Mouse (Mus musculus) spleen, adult 2 months (tissue): Measurements from ENCODE around the gene Dgcr6. TPM values are rescaled to one million over a fixed set of nuclear protein-coding genes. Genes with fewer than 3 reads are reported as not detected.
A peak's percentile ranks its signal among the peaks of the same experiment; 100 is the strongest.

ENCODE experiments used
- DNase-seq, 2 experiments: peaks; one replicate each; pipeline versions ENCODE4 v3.0.0 to v3.0.0-alpha.2; 2012 to 2021; ENCODE audit warnings: low spot score in 2 of 2, low read depth in 1 of 2
- H3K27ac ChIP-seq: fragments of 200-500 bp; 2 replicates; pipeline ENCODE4 v1.5.1; 2012; ENCODE audit warnings: low read length, inconsistent platforms; ENCODE audit not compliant: insufficient read depth
- H3K27me3 ChIP-seq: fragments of 200-500 bp; 2 replicates; pipeline ENCODE4 v1.6.1; 2012; ENCODE audit warnings: mild to moderate bottlenecking, moderate library complexity, low read length, inconsistent platforms; ENCODE audit not compliant: control insufficient read depth, insufficient read depth
- H3K36me3 ChIP-seq: fragments of 200-500 bp; 2 replicates; pipeline ENCODE4 v1.6.1; 2012; ENCODE audit warnings: mild to moderate bottlenecking, low read length, inconsistent platforms; ENCODE audit not compliant: control insufficient read depth, insufficient read depth
- H3K4me1 ChIP-seq: fragments of 200-500 bp; 2 replicates; pipeline ENCODE4 v1.6.1; 2011; ENCODE audit warnings: inconsistent platforms; ENCODE audit not compliant: control insufficient read depth, insufficient read depth, insufficient read length
- H3K4me3 ChIP-seq: fragments of 200-500 bp; 2 replicates; pipeline ENCODE4 v1.5.1; 2011; ENCODE audit warnings: mild to moderate bottlenecking, inconsistent platforms; ENCODE audit not compliant: insufficient read depth, insufficient read length; ENCODE audit errors: extremely low read depth
- CTCF ChIP-seq: fragments of 200-500 bp; IDR thresholded peaks from 2 replicates; pipeline ENCODE4 v1.5.1; 2011; ENCODE audit warnings: mild to moderate bottlenecking, inconsistent platforms; ENCODE audit not compliant: insufficient read depth, insufficient read length, insufficient replicate concordance; ENCODE audit errors: extremely low read depth
- POLR2A ChIP-seq: fragments of 200-500 bp; IDR thresholded peaks from 2 replicates; pipeline ENCODE4 v1.6.1; 2011; ENCODE audit warnings: low read depth, low read length, inconsistent platforms
- WGBS: fragments of 180-500 bp; shearing (Covaris S2); methylation state at CpG from one replicate; pipeline ENCODE4 v1.1.7; 2018; 5-methylcytosine and 5-hydroxymethylcytosine counted together
- polyA plus RNA-seq: library from polyadenylated mRNA; depleted of rRNA; stranded (reverse); fragments of >200 nt; gene quantifications from 2 replicates; pipeline ENCODE4 v1.2.3, GENCODE M21; 2012

The Dgcr6 gene
- polyA plus RNA-seq, 1 experiment: 17.6 TPM

- no peak for TF ChIP-seq POLR2A
- no peak for TF ChIP-seq CTCF
- WGBS: 96% methylated on average over 7 of the region's 7 CpGs
- 0 out of 2 replicates have a peak, but pooled peaks cover 2% of the 10 kb centered on the region for H3K27me3 ChIP-seq
- no peak overlapping the region for H3K4me3 ChIP-seq
- H3K27ac ChIP-seq: no peak overlapping the region
- H3K36me3 ChIP-seq: no peaks in the 10 kb centered on the region
- H3K4me1 ChIP-seq: peaks cover 4% of the 10 kb centered on the region
- DNase-seq: no peak
Observed at GRCm38 (mm10) chr16:18084262-18084661, 31.6 kb downstream of the Dgcr6 start.

GRCm38 (mm10) chr16:18087101-18087500 lies 34.4 kb downstream of the Dgcr6 start:
- H3K4me1 ChIP-seq: peaks cover 4% of the 10 kb centered on the region
- DNase-seq: no peak
- 0 out of 2 replicates have a peak, but pooled peaks cover 2% of the 10 kb centered on the region for H3K27me3 ChIP-seq
- 84% methylated on average over 5 of the region's 5 CpGs for WGBS
- no peak overlapping the region for H3K27ac ChIP-seq
- H3K4me3 ChIP-seq: no peak overlapping the region
- TF ChIP-seq CTCF (no peak), POLR2A (no peak)
- no peaks in the 10 kb centered on the region for H3K36me3 ChIP-seq

GRCm38 (mm10) chr16:18096348-18096747 lies 43.7 kb downstream of the Dgcr6 start:
- Histone ChIP-seq H3K27me3 (no peaks in the 10 kb centered on the region), H3K4me1 (no peaks in the 10 kb centered on the region), H3K27ac (no peak overlapping the region), H3K36me3 (no peaks in the 10 kb centered on the region), H3K4me3 (no peak overlapping the region)
- WGBS: 37% methylated on average over 5 of the region's 5 CpGs
- no peak for TF ChIP-seq POLR2A
- no peak for TF ChIP-seq CTCF
- no peak for DNase-seq

- no peak overlapping the region for H3K4me3 ChIP-seq
- no peak for DNase-seq
- H3K27me3 ChIP-seq: no peaks in the 10 kb centered on the region
- WGBS: 79% methylated on average over 4 of the region's 4 CpGs
- no peak for TF ChIP-seq POLR2A
- no peak for TF ChIP-seq CTCF
- H3K27ac ChIP-seq: no peak overlapping the region
- no peaks in the 10 kb centered on the region for H3K36me3 ChIP-seq
- H3K4me1 ChIP-seq: no peaks in the 10 kb centered on the region
Observed at GRCm38 (mm10) chr16:18102816-18103215, 50.2 kb downstream of the Dgcr6 start.

GRCm38 (mm10) chr16:18103366-18103765 lies 50.7 kb downstream of the Dgcr6 start:
- no peaks in the 10 kb centered on the region for H3K36me3 ChIP-seq
- TF ChIP-seq CTCF (no peak), POLR2A (no peak)
- no peak overlapping the region for H3K4me3 ChIP-seq
- H3K27ac ChIP-seq: no peak overlapping the region
- no peak for DNase-seq
- WGBS: 83% methylated on average over 1 of the region's 1 CpGs
- no peaks in the 10 kb centered on the region for H3K27me3 ChIP-seq
- no peaks in the 10 kb centered on the region for H3K4me1 ChIP-seq

GRCm38 (mm10) chr16:18103808-18104207 lies 51.1 kb downstream of the Dgcr6 start:
- H3K36me3 ChIP-seq: no peaks in the 10 kb centered on the region
- H3K27ac ChIP-seq: no peak overlapping the region
- 61% methylated on average over 6 of the region's 6 CpGs for WGBS
- H3K27me3 ChIP-seq: no peaks in the 10 kb centered on the region
- H3K4me3 ChIP-seq: no peak overlapping the region
- no peaks in the 10 kb centered on the region for H3K4me1 ChIP-seq
- TF ChIP-seq CTCF (no peak), POLR2A (no peak)
- no peak for DNase-seq

GRCm38 (mm10) chr16:18108221-18108966 lies 55.7 kb downstream of the Dgcr6 start:
- TF ChIP-seq CTCF (peak; percentile 56; the same call in 1 of the 2 replicates), POLR2A (no peak)
- no peaks in the 10 kb centered on the region for H3K36me3 ChIP-seq
- H3K27ac ChIP-seq: no peak overlapping the region
- DNase-seq: peak in 1 of 2 experiments; percentile 48
- H3K4me3 ChIP-seq: no peak overlapping the region
- H3K27me3 ChIP-seq: no peaks in the 10 kb centered on the region
- WGBS: 54% methylated on average over 5 of the region's 5 CpGs
- no peaks in the 10 kb centered on the region for H3K4me1 ChIP-seq
